In the genomic region with DNA sequence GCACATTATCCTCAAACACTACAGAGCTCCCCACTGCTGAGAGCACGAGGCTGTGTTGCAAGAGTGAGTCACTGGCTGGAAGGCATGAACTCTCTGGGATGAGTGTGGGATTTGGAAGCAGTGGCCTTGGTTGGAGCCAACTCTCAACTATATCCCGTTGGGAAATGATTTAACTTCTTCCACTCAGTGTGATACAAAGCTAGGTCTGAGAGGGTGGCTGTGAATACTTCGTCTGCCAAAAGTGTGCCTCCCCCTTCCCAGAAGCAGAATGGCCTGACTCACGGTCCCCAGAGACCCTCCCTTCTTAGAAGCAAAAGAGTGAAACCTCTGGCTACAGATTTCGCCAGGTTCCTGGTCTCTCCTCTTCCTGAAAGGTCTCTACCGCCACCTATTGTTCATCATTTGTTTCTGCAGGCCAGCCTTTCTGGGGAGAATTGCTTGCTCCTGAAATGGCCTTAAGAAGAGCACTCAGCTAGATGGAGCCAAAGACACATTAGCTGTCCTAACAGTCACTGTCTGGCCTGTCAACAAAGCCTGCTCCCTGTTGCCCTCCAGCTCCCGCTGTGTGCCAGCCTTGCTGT, we compare ENCODE assay signal across 8 mouse cellular contexts. TPM values are rescaled to one million over a fixed set of nuclear protein-coding genes. Genes with fewer than 3 reads are reported as not detected.
DNase-seq lines count a peak whose midpoint lies in the region; ATAC-seq and TF ChIP-seq lines count a peak whose summit lies in the region.

No protein-coding gene starts in this region.

- 6% methylated on average over 7 of the region's 7 CpGs for WGBS in forebrain, embryonic 16.5 days
- WGBS in liver, embryonic 16.5 days (ENCODE audit: insufficient replicate concordance), result 8% methylated on average over 7 of the region's 7 CpGs
- whole genome bisulfite sequencing in neural tube, embryonic 13.5 days, result 11% methylated on average over 7 of the region's 7 CpGs

- no peak overlapping the region; the same call in 1 of the 2 replicates for H3K27ac ChIP-seq in forebrain, embryonic 16.5 days (ENCODE audit: low read length)
- H3K27ac ChIP-seq in liver, embryonic 16.5 days (ENCODE audit: low read length), result no peak overlapping the region
- H3K27ac ChIP-seq in neural tube, embryonic 13.5 days (replicated peaks), result 0 out of 2 replicates have a peak overlapping the region, but pooled peaks have one; percentile 34

- H3K9ac ChIP-seq in forebrain, embryonic 16.5 days (replicated peaks; ENCODE audit: low read depth, low read length), result no peak overlapping the region
- H3K9ac ChIP-seq in liver, embryonic 16.5 days (ENCODE audit: low read depth, low read length), result no peak overlapping the region
- no peak overlapping the region for H3K9ac ChIP-seq in neural tube, embryonic 13.5 days

- DNase-seq in cerebellum, adult 11-12 months, result peak; percentile 71
- DNase-seq in heart, postnatal 14 days, result peak; percentile 79 to 83
- DNase-seq in kidney, postnatal 4 days, result peak; percentile 63 to 70
- DNase-seq in thymus, postnatal 10 days (ENCODE audit: low spot score in 2 of 2), result peak; percentile 24 to 72

- intact Hi-C loops in heart, postnatal 14 days (cut with DNase I), result loop anchor here (1.0 to 5.0 kb wide), 3 partner anchors 59 to 259 kb away; no protein-coding TSS in a partner anchor

- H3K9me3 ChIP-seq in E14TG2a.4 (ENCODE audit: low read length), result peaks cover 11% of the 10 kb centered on the region
- no peaks in the 10 kb centered on the region for H3K9me3 ChIP-seq in forebrain, embryonic 16.5 days (ENCODE audit: control insufficient read depth, low read length)
- no peaks in the 10 kb centered on the region for H3K9me3 ChIP-seq in liver, embryonic 16.5 days (replicated peaks; ENCODE audit: control insufficient read depth, low read length)
- H3K9me3 ChIP-seq in neural tube, embryonic 13.5 days, result no peaks in the 10 kb centered on the region

- no peaks in the 10 kb centered on the region for H3K36me3 ChIP-seq in E14TG2a.4 (ENCODE audit: insufficient read depth, low read length)
- no peaks in the 10 kb centered on the region for H3K36me3 ChIP-seq in forebrain, embryonic 16.5 days (ENCODE audit: control insufficient read depth, insufficient read depth)
- H3K36me3 ChIP-seq in liver, embryonic 16.5 days (ENCODE audit: control insufficient read depth, insufficient read depth), result no peaks in the 10 kb centered on the region
- no peaks in the 10 kb centered on the region for H3K36me3 ChIP-seq in neural tube, embryonic 13.5 days

- H3K4me3 ChIP-seq in E14TG2a.4 (replicated peaks; ENCODE audit: low read length), result no peak overlapping the region
- no peak overlapping the region for H3K4me3 ChIP-seq in forebrain, embryonic 16.5 days (replicated peaks; ENCODE audit: low read length)
- H3K4me3 ChIP-seq in liver, embryonic 16.5 days (ENCODE audit: low read depth, low read length), result no peak overlapping the region
- no peak overlapping the region for H3K4me3 ChIP-seq in neural tube, embryonic 13.5 days

- peaks cover 3% of the 10 kb centered on the region; the same call in 1 of the 2 replicates for H3K27me3 ChIP-seq in E14TG2a.4 (ENCODE audit: insufficient read depth, low read length)
- H3K27me3 ChIP-seq in forebrain, embryonic 16.5 days (replicated peaks; ENCODE audit: control insufficient read depth, insufficient read depth, low read length), result no peaks in the 10 kb centered on the region
- no peaks in the 10 kb centered on the region for H3K27me3 ChIP-seq in liver, embryonic 16.5 days (ENCODE audit: control insufficient read depth, insufficient read depth, low read depth, low read length)
- peaks cover 6% of the 10 kb centered on the region; the same call in 1 of the 2 replicates for H3K27me3 ChIP-seq in neural tube, embryonic 13.5 days

- ATAC-seq in forebrain, embryonic 16.5 days, result peak; percentile 80
- peak; percentile 27; the same call in 1 of the 2 replicates for ATAC-seq in liver, embryonic 16.5 days (ENCODE audit: low read depth)
- peak; percentile 88 for ATAC-seq in neural tube, embryonic 13.5 days (ENCODE audit: low read depth)

- H3K4me2 ChIP-seq in forebrain, embryonic 16.5 days (ENCODE audit: low read length), result 0 out of 2 replicates have a peak overlapping the region, but pooled peaks have one; percentile 16
- H3K4me2 ChIP-seq in liver, embryonic 16.5 days (ENCODE audit: low read depth, low read length), result peak overlapping the region; percentile 24
- no peak overlapping the region for H3K4me2 ChIP-seq in neural tube, embryonic 13.5 days

- TF ChIP-seq CTCF in E14TG2a.4 (conservative IDR thresholded peaks at IDR 0.05; ENCODE audit: low read length), result peak; percentile 95

- H3K4me1 ChIP-seq in E14TG2a.4 (replicated peaks; ENCODE audit: low read depth, low read length), result 0 out of 2 replicates have a peak, but pooled peaks cover 3% of the 10 kb centered on the region
- H3K4me1 ChIP-seq in forebrain, embryonic 16.5 days (replicated peaks; ENCODE audit: control insufficient read depth, insufficient read depth, low read length), result peaks cover 3% of the 10 kb centered on the region
- H3K4me1 ChIP-seq in liver, embryonic 16.5 days (ENCODE audit: control insufficient read depth, low read depth, low read length), result no peaks in the 10 kb centered on the region
- peaks cover 8% of the 10 kb centered on the region for H3K4me1 ChIP-seq in neural tube, embryonic 13.5 days (replicated peaks)

RNA-seq across cellular contexts. Expression of a gene that starts 24.2 kb away (rescaled TPM):
- polyA plus RNA-seq in forebrain, embryonic 16.5 days (2015; fragmentation: Nextera tagmentation; extraction: Ambion mirVana), result 75.5 and 80.2 TPM in 2 replicates
- total RNA-seq in heart, postnatal 14 days (2021), result 10 to 100 TPM; 54.0 to 61.7 TPM
- 9.6 and 10.1 TPM in 2 replicates for polyA plus RNA-seq in liver, embryonic 16.5 days (2015; fragmentation: Nextera tagmentation; extraction: Ambion mirVana)
- 82.6 and 93.1 TPM in 2 replicates for polyA plus RNA-seq in neural tube, embryonic 13.5 days (2015; fragmentation: Nextera tagmentation; extraction: Ambion mirVana)

Comparison
In these comparisons a context has a peak if more than half of its experiments do, and no peak if none do; other contexts are left out.
1. ATAC-seq: peak in every context shown above with its lines; median percentile 88 in neural tube, embryonic 13.5 days; 80 in forebrain, embryonic 16.5 days; 27 in liver, embryonic 16.5 days.